Mouse (Mus musculus) cerebral cortex, adult 2 months (tissue): ENCODE measurements around the gene Hip1r.

Experiments
- WGBS: fragments of 180-500 bp; shearing (Covaris S2); methylation state at CpG from one replicate; pipeline ENCODE4 v1.1.7; 2018; 5-methylcytosine and 5-hydroxymethylcytosine counted together

Hip1r gene

DNA sequence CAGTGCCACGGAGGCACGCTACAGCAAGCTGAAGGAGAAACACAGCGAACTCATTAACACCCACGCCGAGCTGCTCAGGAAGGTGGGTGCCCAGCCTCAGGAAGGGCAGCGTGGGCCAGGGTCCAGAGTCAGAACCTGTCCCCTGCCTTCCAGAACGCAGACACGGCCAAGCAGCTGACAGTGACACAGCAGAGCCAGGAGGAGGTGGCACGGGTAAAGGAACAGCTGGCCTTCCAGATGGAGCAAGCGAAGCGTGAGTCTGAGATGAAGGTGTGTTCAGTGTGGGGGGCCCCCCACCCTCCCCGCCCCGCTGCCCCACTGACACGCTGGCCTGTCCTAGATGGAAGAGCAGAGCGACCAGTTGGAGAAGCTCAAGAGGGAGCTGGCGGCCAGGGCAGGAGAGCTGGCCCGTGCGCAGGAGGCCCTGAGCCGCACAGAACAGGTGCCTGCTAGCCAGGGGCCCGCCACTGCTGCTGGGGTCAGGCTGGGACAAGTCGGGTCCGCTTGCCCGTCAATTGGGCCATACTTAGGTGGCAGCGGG is 23.9 kb downstream of the Hip1r start:
- 53% methylated on average over 24 of the region's 24 CpGs for WGBS

DNA sequence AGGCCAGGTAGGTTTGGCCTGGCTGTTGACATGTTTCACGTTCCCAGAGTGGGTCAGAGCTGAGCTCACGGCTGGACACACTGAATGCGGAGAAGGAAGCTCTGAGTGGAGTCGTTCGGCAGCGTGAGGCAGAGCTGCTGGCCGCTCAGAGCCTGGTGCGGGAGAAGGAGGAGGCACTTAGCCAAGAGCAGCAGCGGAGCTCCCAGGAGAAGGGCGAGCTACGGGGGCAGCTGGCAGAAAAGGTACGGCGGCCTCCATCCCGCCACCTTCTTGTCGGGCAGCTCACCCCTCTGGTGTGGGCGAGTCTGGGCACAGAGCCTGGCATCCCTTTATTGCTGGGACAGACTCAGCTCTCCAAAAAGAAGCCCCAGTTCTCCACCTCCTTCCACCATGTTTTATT is 24.4 kb downstream of the Hip1r start:
- 31% methylated on average over 16 of the region's 16 CpGs for WGBS

DNA sequence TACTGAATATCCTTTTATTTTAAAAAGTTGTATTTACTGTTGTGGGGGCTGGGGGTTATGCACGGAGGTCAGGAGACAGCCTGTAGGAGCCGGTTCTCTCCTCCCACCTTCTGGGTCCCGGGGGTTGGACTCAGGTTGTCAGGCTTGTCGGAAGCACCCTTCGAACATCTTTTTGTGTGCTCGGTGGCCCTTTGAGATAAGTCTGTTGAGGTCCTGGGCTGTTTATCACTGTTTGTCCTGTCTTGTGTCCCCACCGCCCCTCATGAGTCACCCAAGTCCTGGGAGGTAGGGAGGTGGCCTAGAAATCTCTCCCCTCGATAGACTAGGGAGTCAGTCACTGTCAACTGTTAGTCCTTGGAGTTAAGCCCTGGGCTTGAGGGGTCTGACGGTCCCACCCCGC is 24.9 kb downstream of the Hip1r start:
- WGBS: 87% methylated on average over 10 of the region's 10 CpGs

DNA sequence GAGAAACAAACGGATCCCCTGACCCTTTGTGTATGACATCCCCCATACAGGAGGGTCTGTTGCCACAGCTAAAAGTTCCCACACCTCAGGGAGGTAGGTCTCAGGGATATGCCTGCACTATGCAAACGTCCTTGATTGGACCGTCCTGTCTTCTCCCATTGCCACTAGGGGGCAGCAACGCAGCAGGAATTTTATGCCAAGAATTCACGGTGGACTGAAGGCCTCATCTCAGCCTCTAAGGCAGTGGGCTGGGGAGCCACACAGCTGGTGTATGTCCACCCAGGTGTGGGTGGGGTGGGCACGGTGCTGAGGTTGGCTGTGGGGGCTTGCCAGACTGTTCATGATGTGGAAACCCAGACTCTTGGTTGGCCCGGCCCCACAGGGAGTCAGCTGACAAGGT is 27.4 kb downstream of the Hip1r start:
- 6% methylated on average over 7 of the region's 7 CpGs for WGBS

DNA sequence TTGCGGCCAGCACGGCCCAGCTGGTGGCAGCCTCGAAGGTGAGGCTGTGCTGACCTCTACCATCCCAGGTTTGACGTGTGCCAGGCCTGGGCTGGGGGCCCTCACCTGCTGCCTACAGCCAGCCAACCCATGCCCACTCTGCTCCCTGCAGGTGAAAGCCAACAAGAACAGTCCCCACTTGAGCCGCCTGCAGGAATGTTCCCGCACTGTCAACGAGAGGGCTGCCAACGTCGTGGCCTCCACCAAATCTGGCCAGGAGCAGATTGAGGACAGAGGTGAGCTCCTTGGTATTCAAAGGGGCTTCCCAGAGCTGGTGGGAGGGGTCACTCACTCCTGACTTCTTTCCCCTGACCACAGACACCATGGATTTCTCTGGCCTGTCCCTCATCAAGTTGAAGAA is 27.8 kb downstream of the Hip1r start:
- 45% methylated on average over 9 of the region's 9 CpGs for WGBS

DNA sequence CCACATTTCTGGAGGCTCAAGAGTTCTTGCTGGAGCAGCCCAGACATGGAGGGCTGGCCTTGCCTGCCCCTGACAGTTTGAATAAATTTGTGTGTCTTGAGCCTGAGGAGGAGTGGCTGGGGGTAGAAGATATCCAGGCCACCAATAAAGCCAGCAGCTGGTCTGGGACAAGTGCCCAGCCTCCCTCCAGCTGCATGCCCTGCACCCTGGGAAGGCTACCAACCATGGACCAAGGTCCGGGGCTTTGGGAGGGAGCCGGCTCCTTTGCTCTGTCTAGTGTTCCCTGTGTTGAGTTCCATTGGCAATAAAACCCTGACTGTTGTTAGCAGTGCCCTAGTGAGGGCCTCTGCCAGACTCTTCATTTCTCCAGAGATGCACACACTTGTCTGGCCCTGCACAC is 29.4 kb downstream of the Hip1r start:
- 34% methylated on average over 2 of the region's 2 CpGs for WGBS

DNA sequence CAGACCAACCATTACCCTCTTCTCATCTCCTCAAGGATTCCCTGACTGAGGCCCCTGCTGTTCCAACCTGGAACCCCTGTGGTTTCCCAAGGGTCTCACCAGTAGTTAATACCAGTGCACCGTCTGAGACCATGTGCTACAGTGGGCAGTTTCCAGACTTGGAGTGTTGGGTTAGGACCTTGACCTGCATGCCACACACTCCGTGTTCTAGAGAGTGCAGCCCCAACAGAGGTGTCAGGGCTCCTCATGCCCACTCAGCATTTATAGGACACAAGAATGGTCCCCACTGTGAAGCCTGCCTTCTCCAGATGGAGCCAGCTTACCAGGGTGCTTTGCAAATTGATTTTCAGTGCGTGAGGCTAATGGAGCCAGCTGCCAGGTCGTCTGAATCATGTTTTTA is 29.9 kb downstream of the Hip1r start:
- WGBS: 47% methylated on average over 4 of the region's 4 CpGs

DNA sequence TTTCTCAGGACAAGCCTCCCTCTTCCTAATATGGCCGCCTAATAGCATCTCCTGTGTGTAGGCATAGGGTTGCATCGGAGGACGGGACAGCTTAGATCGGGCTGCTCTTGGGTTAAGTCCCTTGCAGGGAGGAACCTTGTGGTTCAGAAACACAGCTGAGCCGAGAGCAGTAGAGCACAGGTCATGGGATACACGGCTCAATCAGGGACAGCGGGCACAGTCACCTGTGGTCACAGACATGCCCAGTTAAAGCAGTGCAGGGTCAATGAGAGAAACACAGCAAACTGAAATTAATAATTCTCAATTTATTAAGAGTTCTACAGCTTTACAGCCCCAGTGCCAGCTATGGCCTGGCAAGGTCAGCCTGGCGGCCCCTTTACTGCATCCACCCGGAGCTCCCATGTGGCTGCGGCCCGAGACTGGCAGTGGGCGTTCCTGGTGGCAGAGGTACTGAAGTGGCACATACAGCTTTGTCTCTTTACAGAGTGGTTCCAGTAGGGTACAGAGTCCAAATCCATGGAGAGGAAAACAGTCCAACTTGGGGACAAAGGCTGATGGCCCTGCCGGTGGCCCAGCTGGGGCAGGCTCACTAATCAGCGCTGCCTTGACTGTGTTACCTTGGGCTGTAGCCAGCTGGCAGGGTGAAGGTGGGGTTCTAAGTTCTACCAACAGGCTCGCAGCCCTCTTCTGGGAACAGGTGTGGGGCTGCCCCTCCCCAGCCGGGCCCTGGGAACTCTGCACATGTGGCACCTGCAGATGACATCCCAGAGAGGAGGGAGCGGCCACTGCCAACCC is 31.1 kb downstream of the Hip1r start:
- 58% methylated on average over 17 of the region's 17 CpGs for WGBS

DNA sequence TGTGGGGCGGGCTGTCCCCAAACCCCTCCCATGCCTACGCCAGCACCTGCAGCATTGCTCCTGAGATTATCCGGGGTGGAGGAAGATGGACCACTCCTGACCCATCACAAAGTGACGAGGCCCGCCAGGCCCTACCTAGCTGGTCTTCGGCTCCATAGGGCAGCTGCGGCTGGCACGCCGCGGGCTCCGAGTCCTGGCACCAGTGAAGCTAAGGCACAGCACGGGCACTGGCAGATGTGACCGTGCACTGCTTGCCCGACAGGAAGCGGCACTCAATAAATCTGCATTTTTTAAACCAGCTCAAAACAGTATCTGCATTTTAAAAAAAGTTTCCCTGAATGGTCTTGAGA is 31.7 kb downstream of the Hip1r start:
- 66% methylated on average over 15 of the region's 15 CpGs for WGBS

DNA sequence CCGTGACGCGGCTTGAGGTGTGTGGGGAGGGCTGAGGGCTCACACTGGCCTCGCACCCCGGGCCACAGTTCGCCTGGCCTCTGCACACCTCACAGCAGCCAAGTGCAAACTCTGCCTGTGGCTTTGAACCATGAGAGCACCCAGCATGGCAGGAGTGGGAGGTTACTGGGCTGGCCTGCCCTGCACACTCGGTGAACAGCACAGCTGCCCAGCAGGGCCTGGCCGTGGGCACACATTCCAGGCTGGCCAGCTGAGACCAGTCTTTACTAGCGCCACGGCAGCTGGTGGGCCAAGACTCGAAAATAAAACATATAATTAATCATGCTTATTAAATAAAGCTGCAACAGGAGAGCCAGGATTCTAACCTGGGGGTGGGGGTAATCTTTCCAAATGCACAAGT is 32.2 kb downstream of the Hip1r start:
- WGBS: 55% methylated on average over 11 of the region's 11 CpGs

DNA sequence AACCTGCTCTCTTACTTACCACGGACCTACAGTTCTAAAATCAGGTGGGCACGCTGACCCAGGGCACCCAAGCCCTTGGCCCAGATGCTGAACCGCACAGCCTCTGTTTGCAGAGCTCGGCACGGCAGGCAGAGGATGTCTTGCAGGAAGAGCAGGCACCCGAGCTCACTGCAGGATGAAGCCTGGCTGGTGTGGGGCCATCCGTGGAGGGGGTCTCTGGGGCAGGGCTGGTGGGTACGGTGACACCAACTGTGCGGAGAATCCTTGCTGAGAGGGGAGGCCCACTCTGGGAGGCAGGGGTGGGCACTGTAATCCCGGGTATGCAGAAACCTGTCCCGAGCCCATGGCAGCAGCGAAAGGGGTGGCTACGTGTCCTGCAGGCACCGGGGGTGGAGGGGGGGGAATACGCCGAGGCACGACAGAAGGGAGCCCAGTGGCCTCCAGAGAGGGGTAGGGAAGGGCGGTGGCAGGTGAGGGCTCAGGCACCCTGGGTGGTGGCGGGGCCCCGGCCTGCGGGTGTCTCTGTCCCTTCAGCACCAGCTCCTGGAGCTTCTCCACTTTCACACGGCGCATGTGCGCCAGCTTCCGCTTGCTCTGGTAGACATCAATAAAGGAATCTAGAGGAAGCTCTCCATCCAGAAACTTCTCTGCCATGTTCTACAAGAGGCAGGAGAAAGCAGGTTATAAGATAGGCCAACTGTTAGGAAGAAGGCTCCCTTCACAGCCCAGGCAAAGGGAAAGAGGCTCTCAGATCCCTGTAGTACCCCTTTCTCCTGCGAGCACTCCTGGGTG is 32.9 kb downstream of the Hip1r start:
- WGBS: 73% methylated on average over 26 of the region's 26 CpGs

DNA sequence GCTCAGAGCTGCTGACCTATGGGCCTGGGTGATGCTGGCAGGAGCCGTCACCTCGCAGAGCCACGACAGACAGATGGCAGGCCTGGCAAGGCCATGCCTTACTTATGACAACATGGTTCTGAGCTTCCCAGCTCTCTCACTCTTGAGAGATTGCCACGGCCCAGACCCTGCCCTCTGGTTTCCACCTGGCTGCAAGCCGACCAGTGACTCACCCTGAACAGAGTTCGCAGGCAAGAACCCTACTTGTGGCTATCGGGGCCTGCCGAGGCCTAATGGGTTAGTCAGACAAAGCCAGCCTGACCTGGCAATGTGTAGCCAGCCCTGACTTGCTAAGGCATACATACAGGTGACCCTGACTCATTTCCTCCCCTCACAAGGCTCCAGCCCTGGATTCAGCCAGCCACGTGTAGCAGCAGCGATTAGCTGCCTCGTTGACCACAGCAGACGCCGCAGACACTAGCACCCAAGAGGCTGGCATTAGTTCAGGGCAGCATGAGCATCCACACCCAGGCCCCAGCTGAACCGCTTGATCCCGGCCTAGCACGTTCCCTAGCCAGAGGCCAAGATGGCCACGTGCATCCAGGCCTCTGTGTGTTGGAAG is 33.6 kb downstream of the Hip1r start:
- 74% methylated on average over 17 of the region's 17 CpGs for WGBS

DNA sequence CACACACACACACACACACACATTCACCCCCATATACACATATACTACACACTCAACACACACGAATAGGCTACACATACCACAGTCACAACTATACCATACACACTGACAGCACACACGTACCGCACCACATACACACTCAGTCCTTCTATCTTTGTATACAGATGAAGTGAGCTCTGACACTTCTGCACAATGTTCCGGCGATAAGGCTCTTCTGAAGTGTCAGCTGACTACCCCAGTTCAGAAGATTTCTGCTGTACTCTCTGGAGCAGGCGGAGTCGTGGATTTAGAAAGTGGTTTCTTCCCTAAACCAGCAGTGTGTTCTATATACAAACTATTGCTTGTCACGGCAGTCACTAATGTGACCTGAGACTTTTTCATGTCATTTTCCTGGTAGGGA is 36.6 kb downstream of the Hip1r start:
- WGBS: 67% methylated on average over 8 of the region's 8 CpGs

DNA sequence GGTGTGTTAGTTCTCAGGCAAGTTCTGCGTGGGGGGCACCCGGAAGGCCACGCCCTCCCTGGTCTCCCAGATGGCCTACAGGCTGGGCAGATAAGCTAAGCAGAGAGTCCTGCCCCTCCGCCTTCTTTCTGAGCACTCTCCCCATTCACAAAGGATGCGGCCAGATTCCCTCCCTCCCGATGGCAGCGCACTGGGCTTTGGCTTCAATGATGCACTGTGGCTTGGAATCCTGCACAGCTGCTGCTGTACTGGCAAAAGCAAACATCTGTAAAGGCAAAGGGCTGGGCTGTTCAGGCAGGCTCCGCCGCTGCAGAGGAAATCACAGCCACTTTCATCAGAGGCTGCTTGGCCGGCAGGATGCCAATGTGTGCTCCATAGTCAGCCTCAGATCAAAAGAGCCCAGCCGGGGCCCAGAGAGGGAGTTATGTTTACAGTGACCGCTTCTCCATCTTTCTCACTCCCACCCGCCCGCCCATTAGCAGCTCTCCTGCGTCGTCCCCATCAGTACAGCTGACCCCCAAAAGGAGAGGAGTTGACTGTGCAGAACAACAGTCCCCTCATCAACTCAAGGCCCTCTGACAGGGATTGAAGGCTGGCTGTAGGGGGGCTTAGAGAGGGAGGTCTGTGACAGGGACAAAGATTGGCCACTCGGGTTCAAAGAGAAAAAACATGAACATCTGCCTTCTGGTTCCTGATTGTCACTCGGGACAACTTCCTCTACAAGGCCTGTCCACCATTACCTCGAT is 37.7 kb downstream of the Hip1r start:
- WGBS: 14% methylated on average over 19 of the region's 19 CpGs

DNA sequence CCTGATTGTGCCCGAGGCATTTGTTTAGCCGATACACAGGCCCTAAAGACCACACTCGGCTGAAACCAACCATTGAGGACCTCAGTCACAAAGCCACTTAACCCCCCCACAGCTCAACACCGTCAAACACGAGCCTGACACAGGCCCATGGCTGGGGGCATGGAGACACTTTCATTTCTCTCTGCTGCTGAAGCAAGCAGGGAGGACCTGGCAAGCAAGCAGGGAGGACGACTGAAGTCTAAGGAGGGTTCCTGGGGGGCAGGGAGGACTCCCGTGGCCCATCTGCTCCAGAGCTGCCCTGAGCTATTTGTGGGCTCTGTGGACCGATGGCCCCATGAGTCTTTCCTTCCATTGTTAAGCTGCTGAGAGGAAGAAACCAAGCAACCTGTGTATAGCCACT is 38.5 kb downstream of the Hip1r start:
- 18% methylated on average over 8 of the region's 8 CpGs for WGBS

DNA sequence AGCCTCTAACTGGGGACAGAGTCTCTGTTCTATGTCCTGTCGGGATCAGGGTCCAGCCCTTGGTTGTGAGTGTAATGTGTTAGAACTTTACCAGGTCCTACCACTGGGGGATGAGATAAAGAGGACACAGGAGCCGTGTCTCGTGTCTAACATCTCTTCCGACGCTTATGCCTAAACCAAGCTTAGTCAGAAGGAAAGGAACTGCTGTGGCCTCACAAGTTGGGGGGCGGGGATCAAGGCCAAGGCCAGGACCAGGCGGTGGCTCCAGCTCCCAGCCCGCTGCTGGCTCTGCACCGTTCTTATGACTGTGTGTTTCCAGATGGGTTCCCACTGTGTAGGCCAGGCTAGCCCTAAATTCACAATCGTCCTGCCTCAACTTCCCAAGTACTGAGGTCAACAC is 39.5 kb downstream of the Hip1r start:
- WGBS: 55% methylated on average over 10 of the region's 10 CpGs

DNA sequence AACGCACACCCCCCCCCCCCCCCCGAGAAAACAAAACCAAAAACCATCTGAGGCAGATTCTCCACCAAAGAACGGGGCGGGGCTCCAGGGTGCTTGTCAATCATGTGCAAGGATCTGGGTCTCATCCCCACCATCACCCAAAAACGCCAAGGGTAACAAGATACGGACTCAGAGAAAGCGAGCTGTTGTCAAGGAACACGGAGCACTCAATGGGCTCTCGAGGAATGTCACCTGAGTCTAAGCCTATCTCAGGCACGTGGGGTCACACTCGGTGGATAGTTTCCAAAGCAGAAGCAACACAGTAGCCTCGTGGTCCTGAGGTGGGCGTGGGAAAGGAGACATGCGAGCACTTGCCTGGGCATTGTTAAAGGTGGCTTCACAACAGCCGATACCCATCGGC is 40.3 kb downstream of the Hip1r start:
- 71% methylated on average over 16 of the region's 16 CpGs for WGBS

DNA sequence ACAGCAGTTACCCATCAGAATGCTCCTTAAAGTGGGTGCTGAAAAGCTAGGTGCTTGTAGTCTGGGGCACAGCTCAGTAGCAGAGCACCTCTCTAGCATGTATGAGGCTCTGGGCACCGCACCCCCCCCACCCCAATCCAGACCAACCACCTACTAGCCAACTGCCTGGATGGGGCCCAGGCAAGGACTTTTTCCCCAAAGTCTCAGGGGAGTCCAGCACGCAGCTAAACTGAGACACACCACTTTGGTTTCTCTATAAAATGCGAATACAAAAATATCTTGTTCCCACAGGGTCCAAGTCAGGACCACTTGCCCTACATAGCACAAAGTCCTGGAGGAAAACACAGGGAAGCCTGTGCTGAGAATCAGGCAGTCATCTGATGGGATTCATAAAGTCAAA is 40.8 kb downstream of the Hip1r start:
- 55% methylated on average over 3 of the region's 3 CpGs for WGBS

DNA sequence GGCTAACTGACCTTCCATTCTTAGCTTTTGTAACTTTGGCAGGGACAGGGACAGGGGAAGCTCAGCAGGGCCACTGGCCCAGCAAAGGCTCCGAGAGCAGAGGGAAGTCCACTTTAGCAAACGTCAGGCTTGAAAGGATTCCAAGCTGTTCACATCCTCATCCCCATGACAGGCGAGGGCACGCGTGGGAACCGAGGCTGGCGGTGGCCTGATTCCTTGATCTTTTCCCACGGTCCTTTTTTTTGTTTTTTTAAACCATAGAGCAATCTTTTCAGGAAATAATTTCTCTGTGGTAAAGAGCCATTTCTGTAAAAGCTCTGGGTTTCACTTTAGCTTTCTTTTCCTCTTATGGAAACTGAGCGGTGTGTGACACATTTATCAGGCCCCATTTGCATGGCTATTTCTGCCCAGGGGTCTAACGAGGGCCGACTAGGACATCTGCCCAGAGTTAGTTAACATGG is 41.4 kb downstream of the Hip1r start:
- WGBS: 18% methylated on average over 11 of the region's 11 CpGs

DNA sequence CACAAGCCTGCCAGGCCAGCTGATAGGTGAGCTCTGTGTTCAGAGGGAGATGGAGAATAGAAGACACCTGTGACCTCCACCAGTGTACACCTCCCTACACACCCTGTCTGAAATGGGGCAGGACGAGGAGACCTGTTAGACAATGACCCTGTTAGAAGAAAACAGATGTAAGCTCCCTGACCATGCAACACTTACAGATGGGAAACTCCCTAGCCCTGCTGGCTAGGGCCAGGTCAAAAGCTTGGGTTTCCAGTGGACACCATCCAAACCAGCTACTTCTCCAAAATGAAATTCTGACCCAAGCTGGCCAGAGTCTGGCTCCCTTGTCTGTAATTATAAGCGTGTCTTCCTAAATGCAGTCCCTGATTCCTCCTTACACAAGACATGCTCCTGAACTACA is 42.3 kb downstream of the Hip1r start:
- WGBS: 59% methylated on average over 2 of the region's 2 CpGs

DNA sequence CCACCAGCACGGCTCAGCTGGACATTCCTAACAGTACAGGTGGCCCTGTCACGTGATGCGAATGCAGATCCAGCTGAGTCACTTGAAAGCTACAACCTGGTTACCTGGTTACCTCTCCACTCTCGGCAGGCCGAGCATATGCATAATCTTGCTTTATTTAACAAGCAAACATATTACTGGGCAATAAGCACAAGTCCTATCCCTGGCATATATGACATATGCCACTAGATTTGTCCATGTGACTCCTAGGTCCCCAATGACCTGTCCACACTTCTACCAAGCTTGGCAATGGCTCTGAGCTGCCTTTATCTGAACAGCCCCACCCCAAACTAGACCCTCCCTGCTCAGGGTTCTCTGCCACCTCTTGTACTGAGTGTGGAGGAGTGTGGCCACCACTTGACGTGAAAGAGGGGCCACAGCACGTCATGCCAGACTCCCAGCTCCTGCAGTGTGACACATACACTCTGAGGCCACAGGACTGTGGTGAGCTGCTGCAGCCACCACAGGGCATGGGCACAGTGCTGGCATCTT is 42.9 kb downstream of the Hip1r start:
- WGBS: 54% methylated on average over 7 of the region's 7 CpGs

DNA sequence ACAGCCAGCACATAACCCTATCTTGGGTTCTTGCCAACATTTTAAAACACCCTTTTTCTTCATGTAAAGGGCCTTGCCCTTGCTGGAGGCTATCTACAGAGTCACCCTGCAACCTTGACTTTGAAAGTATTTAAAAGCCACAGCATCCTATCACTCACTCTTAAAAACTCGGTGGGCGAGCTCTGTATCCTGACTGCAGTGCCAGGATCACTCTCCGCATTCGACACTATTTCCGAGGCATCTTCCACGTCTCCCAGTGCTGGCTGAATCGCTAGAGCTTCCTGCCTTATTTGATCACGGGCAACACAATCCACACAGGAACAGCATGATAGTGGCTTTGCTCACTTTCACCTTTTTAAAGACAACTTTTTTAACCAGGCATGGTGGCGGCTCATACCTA is 44.5 kb downstream of the Hip1r start:
- WGBS: 32% methylated on average over 9 of the region's 9 CpGs
